8 mouse cellular contexts compared by ENCODE assay signal in the genomic region with DNA sequence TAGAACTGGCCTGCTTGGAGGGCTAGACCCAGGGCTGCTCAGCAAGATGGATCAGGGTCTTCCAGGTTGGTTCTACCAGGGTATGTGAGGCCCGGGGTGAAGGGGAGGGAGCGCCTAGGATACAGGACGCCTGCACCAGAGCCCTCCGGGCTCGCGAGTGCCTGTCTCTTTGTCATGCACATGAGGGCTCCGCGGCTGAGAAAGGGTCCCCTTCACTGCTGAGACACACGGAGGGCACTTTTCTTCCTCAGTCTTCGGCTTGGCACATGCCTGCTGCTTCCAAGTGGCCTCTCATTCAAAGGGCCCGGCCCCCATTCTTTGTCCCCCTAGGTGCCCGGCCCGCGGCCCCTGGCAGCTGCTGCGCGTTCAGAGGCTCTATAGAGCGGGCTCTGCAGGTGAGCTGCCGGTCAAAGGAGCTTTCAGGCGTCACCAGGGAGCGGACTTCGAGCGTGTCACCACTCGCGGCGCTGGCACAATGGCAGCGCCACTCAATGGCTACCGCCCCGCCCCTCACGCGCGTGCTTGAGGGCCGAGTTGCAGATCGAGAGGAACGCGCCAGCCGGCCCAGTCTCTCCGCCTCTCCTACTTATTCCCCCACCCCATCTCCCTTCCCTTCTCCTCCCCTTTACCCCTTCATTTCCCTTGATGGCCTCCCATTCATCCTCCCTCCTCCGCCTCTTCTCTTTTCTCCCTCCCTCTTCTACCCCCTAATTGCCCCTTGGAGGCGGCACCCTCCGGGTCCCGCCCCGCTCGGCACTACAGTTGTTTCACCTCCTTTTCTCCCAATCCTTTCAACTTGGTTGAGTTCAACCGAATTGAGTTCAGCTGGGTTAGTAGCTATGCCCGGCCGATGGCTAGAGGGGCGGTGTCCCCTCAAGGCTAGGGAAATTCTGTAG. TPM values are rescaled to one million over a fixed set of nuclear protein-coding genes. Genes with fewer than 3 reads are reported as not detected.
DNase-seq lines count a peak whose midpoint lies in the region; ATAC-seq lines count a peak whose summit lies in the region.

No protein-coding gene starts in this region.

- H3K27me3 ChIP-seq in heart, embryonic 10.5 days (ENCODE audit: insufficient read depth, poor library complexity, severe bottlenecking) = peaks cover 98% of the 10 kb centered on the region
- peaks cover 97% of the 10 kb centered on the region for H3K27me3 ChIP-seq in liver, embryonic 13.5 days
- H3K27me3 ChIP-seq in neural tube, embryonic 11.5 days (ENCODE audit: control insufficient read depth, insufficient read depth, low read length) = 0 out of 2 replicates have a peak, but pooled peaks cover 5% of the 10 kb centered on the region

- peak overlapping the region; percentile 47 for H3K4me2 ChIP-seq in liver, embryonic 13.5 days
- H3K4me2 ChIP-seq in neural tube, embryonic 11.5 days (ENCODE audit: low read depth) = peak overlapping the region; percentile 68

- peaks cover 19% of the 10 kb centered on the region for H3K4me1 ChIP-seq in heart, embryonic 10.5 days
- H3K4me1 ChIP-seq in liver, embryonic 13.5 days (replicated peaks) = peaks cover 7% of the 10 kb centered on the region
- H3K4me1 ChIP-seq in neural tube, embryonic 11.5 days (ENCODE audit: control insufficient read depth, insufficient read depth, low read length) = peaks cover 46% of the 10 kb centered on the region

- DNase-seq in heart, embryonic 10.5 days (ENCODE audit: low spot score) = no peak
- DNase-seq in heart, adult 18-20 months = no peak
- DNase-seq in ZHBTc4 (ENCODE audit: low read depth, low spot score) = peak; percentile 72
- DNase-seq in liver, embryonic 13.5 days = no peak
- DNase-seq in neural tube, embryonic 11.5 days (ENCODE audit: low spot score) = peak; percentile 92
- no peak for DNase-seq in layer of hippocampus, postnatal 14 days (ENCODE audit: low spot score in 2 of 2)
- no peak for DNase-seq in left cerebral cortex, postnatal 36 days (ENCODE audit: low spot score in 2 of 2)

- H3K27ac ChIP-seq in heart, embryonic 10.5 days = peak overlapping the region; percentile 42; the same call in 1 of the 2 replicates
- no peak overlapping the region for H3K27ac ChIP-seq in liver, embryonic 13.5 days
- peak overlapping the region; percentile 77 for H3K27ac ChIP-seq in neural tube, embryonic 11.5 days (ENCODE audit: low read depth, low read length)

- H3K9ac ChIP-seq in liver, embryonic 13.5 days = no peak overlapping the region
- peak overlapping the region; percentile 52 for H3K9ac ChIP-seq in neural tube, embryonic 11.5 days (ENCODE audit: low read length)

- peak; percentile 24 for ATAC-seq in granulocyte monocyte progenitor cell, adult 5-6 weeks (replicated peaks; ENCODE audit: poor library complexity, severe bottlenecking)
- ATAC-seq in liver, embryonic 13.5 days (ENCODE audit: low read depth) = no peak
- peak; percentile 65 for ATAC-seq in neural tube, embryonic 11.5 days (ENCODE audit: insufficient read depth, low FRiP score, low TSS enrichment)

- no peaks in the 10 kb centered on the region for H3K36me3 ChIP-seq in heart, embryonic 10.5 days
- H3K36me3 ChIP-seq in liver, embryonic 13.5 days = no peaks in the 10 kb centered on the region
- no peaks in the 10 kb centered on the region for H3K36me3 ChIP-seq in neural tube, embryonic 11.5 days (ENCODE audit: control insufficient read depth, insufficient read depth, low read length)

- WGBS in heart, embryonic 10.5 days = 2% methylated on average over 47 of the region's 47 CpGs
- WGBS in liver, embryonic 13.5 days (ENCODE audit: insufficient replicate concordance) = 2% methylated on average over 47 of the region's 47 CpGs
- WGBS in neural tube, embryonic 11.5 days = under 1% methylated on average over 47 of the region's 47 CpGs

- intact Hi-C loops in left cerebral cortex, postnatal 36 days (cut with DNase I) = loop anchor here (10.0 kb wide), 1 partner anchor 416 kb away; no protein-coding TSS in a partner anchor

- H3K9me3 ChIP-seq in heart, embryonic 10.5 days = no peaks in the 10 kb centered on the region
- no peaks in the 10 kb centered on the region for H3K9me3 ChIP-seq in liver, embryonic 13.5 days (replicated peaks)
- H3K9me3 ChIP-seq in neural tube, embryonic 11.5 days (ENCODE audit: control insufficient read depth, low read length) = no peaks in the 10 kb centered on the region

- peak overlapping the region; percentile 55 for H3K4me3 ChIP-seq in heart, embryonic 10.5 days
- H3K4me3 ChIP-seq in liver, embryonic 13.5 days (replicated peaks) = peak overlapping the region; percentile 26
- peak overlapping the region; percentile 28 for H3K4me3 ChIP-seq in neural tube, embryonic 11.5 days (ENCODE audit: low read depth, low read length)

RNA-seq across cellular contexts. Expression of gene Msx3, which starts 12.3 kb away (rescaled TPM):
- polyA plus RNA-seq in heart, embryonic 10.5 days (2016; fragmentation: Nextera tagmentation; extraction: Ambion mirVana) = not detected in 2 replicates
- total RNA-seq in heart, adult 18-20 months (2021) = not detected
- total RNA-seq in granulocyte monocyte progenitor cell, adult 5-6 weeks (2014; fragmentation: Nextera tagmentation) = not detected in 2 replicates
- not detected in 2 replicates for total RNA-seq in granulocyte monocyte progenitor cell, adult 5-6 weeks (2017)
- not detected in 2 replicates for polyA plus RNA-seq in liver, embryonic 13.5 days (2015; fragmentation: Nextera tagmentation; extraction: Ambion mirVana)
- polyA plus RNA-seq in neural tube, embryonic 11.5 days (2014; fragmentation: Nextera tagmentation; extraction: Ambion mirVana) = 93.7 and 103 TPM in 2 replicates
- total RNA-seq in layer of hippocampus, postnatal 14 days (2021) = under 1 TPM; 0.37 to 0.64 TPM
- under 1 TPM; 0.20 to 0.25 TPM for total RNA-seq in left cerebral cortex, postnatal 36 days (2021)

RNA-seq across cellular contexts. Expression of gene Caly, which starts 21.2 kb away (rescaled TPM):
- polyA plus RNA-seq in heart, embryonic 10.5 days (2016; fragmentation: Nextera tagmentation; extraction: Ambion mirVana) = 0.30 and 0.45 TPM in 2 replicates
- total RNA-seq in heart, adult 18-20 months (2021) = not detected
- total RNA-seq in granulocyte monocyte progenitor cell, adult 5-6 weeks (2014; fragmentation: Nextera tagmentation) = 0.67 TPM in 1 of 2 replicates, not detected in the other
- total RNA-seq in granulocyte monocyte progenitor cell, adult 5-6 weeks (2017) = not detected in 2 replicates
- polyA plus RNA-seq in liver, embryonic 13.5 days (2015; fragmentation: Nextera tagmentation; extraction: Ambion mirVana) = 0.12 and 0.33 TPM in 2 replicates
- 9.4 and 11.4 TPM in 2 replicates for polyA plus RNA-seq in neural tube, embryonic 11.5 days (2014; fragmentation: Nextera tagmentation; extraction: Ambion mirVana)
- 100 to 1,000 TPM; 203 to 219 TPM for total RNA-seq in layer of hippocampus, postnatal 14 days (2021)
- total RNA-seq in left cerebral cortex, postnatal 36 days (2021) = 100 to 1,000 TPM; 191 TPM

RNA-seq across cellular contexts. Expression of gene Tubgcp2, which starts 24.7 kb away (rescaled TPM):
- polyA plus RNA-seq in heart, embryonic 10.5 days (2016; fragmentation: Nextera tagmentation; extraction: Ambion mirVana) = 50.8 and 55.4 TPM in 2 replicates
- total RNA-seq in heart, adult 18-20 months (2021) = 10 to 100 TPM; 31.9 to 35.4 TPM
- 19.2 and 34.8 TPM in 2 replicates for total RNA-seq in granulocyte monocyte progenitor cell, adult 5-6 weeks (2014; fragmentation: Nextera tagmentation)
- 36.3 and 40.4 TPM in 2 replicates for total RNA-seq in granulocyte monocyte progenitor cell, adult 5-6 weeks (2017)
- polyA plus RNA-seq in liver, embryonic 13.5 days (2015; fragmentation: Nextera tagmentation; extraction: Ambion mirVana) = 28.8 and 31.3 TPM in 2 replicates
- polyA plus RNA-seq in neural tube, embryonic 11.5 days (2014; fragmentation: Nextera tagmentation; extraction: Ambion mirVana) = 73.9 and 83.4 TPM in 2 replicates
- 10 to 100 TPM; 34.9 to 39.3 TPM for total RNA-seq in layer of hippocampus, postnatal 14 days (2021)
- total RNA-seq in left cerebral cortex, postnatal 36 days (2021) = 10 to 100 TPM; 35.3 to 36.9 TPM

RNA-seq across cellular contexts. Expression of gene Zfp511, which starts 25.0 kb away (rescaled TPM):
- polyA plus RNA-seq in heart, embryonic 10.5 days (2016; fragmentation: Nextera tagmentation; extraction: Ambion mirVana) = 36.8 and 36.9 TPM in 2 replicates
- total RNA-seq in heart, adult 18-20 months (2021) = 1 to 10 TPM; 7.5 to 8.4 TPM
- total RNA-seq in granulocyte monocyte progenitor cell, adult 5-6 weeks (2014; fragmentation: Nextera tagmentation) = 21.3 and 21.5 TPM in 2 replicates
- total RNA-seq in granulocyte monocyte progenitor cell, adult 5-6 weeks (2017) = 20.6 and 21.5 TPM in 2 replicates
- polyA plus RNA-seq in liver, embryonic 13.5 days (2015; fragmentation: Nextera tagmentation; extraction: Ambion mirVana) = 22.9 and 23.6 TPM in 2 replicates
- polyA plus RNA-seq in neural tube, embryonic 11.5 days (2014; fragmentation: Nextera tagmentation; extraction: Ambion mirVana) = 39.6 and 47.7 TPM in 2 replicates
- total RNA-seq in layer of hippocampus, postnatal 14 days (2021) = 10 to 100 TPM; 21.9 to 25.7 TPM
- 10 to 100 TPM; 20.8 to 24.4 TPM for total RNA-seq in left cerebral cortex, postnatal 36 days (2021)

RNA-seq across cellular contexts. Expression of gene Prap1, which starts 32.0 kb away (rescaled TPM):
- polyA plus RNA-seq in heart, embryonic 10.5 days (2016; fragmentation: Nextera tagmentation; extraction: Ambion mirVana) = not detected in 2 replicates
- not detected for total RNA-seq in heart, adult 18-20 months (2021)
- total RNA-seq in granulocyte monocyte progenitor cell, adult 5-6 weeks (2014; fragmentation: Nextera tagmentation) = not detected in 2 replicates
- total RNA-seq in granulocyte monocyte progenitor cell, adult 5-6 weeks (2017) = not detected in 2 replicates
- not detected in 2 replicates for polyA plus RNA-seq in liver, embryonic 13.5 days (2015; fragmentation: Nextera tagmentation; extraction: Ambion mirVana)
- not detected in 2 replicates for polyA plus RNA-seq in neural tube, embryonic 11.5 days (2014; fragmentation: Nextera tagmentation; extraction: Ambion mirVana)
- total RNA-seq in layer of hippocampus, postnatal 14 days (2021) = not detected
- total RNA-seq in left cerebral cortex, postnatal 36 days (2021) = not detected

Comparison
In these comparisons a context has a peak if more than half of its experiments do, and no peak if none do; other contexts are left out.
1. DNase-seq: peak in ZHBTc4 (single experiment) and neural tube, embryonic 11.5 days (single experiment); none in heart, embryonic 10.5 days (single experiment), heart, adult 18-20 months (0 of 2), liver, embryonic 13.5 days (single experiment), layer of hippocampus, postnatal 14 days (0 of 2) and left cerebral cortex, postnatal 36 days (0 of 2).
2. RNA of gene Caly, which starts 21.2 kb away (total RNA-seq): 203 to 219 TPM in layer of hippocampus, postnatal 14 days and 191 TPM in left cerebral cortex, postnatal 36 days; 0.67 TPM in granulocyte monocyte progenitor cell, adult 5-6 weeks and not detected in heart, adult 18-20 months; every median in the first group is over 100 times any median in the second.
3. Peak in every context shown above with its lines, with median percentiles within 50 percentile points of each other: H3K4me3 ChIP-seq.